11 mouse cellular contexts compared by ENCODE assay signal in genomic region chr7:44446070-44446855, GRCm38 (mm10). TPM values are rescaled to one million over a fixed set of nuclear protein-coding genes. Genes with fewer than 3 reads are reported as not detected.
DNase-seq lines count a peak whose midpoint lies in the region; ATAC-seq lines count a peak whose summit lies in the region.
"Had no signal": no experiment of that assay in that cellular context is flagged by ENCODE, and none has a peak within 500 bp of the region (broad histone marks: within the 10 kb centered on the region; RNA-seq: fewer than 3 reads in every experiment).

No protein-coding gene starts in this region.

- H3K4me2 ChIP-seq in heart, embryonic 11.5 days = 0 out of 2 replicates have a peak overlapping the region, but pooled peaks have one; percentile 80
- peak overlapping the region; percentile 89 for H3K4me2 ChIP-seq in forebrain, embryonic 12.5 days
- peak overlapping the region; percentile 87 for H3K4me2 ChIP-seq in neural tube, embryonic 13.5 days
- H3K4me2 ChIP-seq: limb, embryonic 15.5 days had no signal

- WGBS in heart, embryonic 11.5 days (ENCODE audit: insufficient replicate concordance) = 43% methylated on average over 12 of the region's 12 CpGs
- 73% methylated on average over 12 of the region's 12 CpGs for WGBS in forebrain, embryonic 12.5 days
- 36% methylated on average over 12 of the region's 12 CpGs for WGBS in neural tube, embryonic 13.5 days

- H3K9me3 ChIP-seq in heart, embryonic 11.5 days (replicated peaks; ENCODE audit: control insufficient read depth, low read length) = no peaks in the 10 kb centered on the region
- H3K9me3 ChIP-seq in forebrain, embryonic 12.5 days = no peaks in the 10 kb centered on the region
- no peaks in the 10 kb centered on the region for H3K9me3 ChIP-seq in neural tube, embryonic 13.5 days
- H3K9me3 ChIP-seq: limb, embryonic 15.5 days had no signal

- peaks cover 26% of the 10 kb centered on the region for H3K4me1 ChIP-seq in heart, embryonic 11.5 days (ENCODE audit: control insufficient read depth, insufficient read depth, low read length)
- H3K4me1 ChIP-seq in forebrain, embryonic 12.5 days = peaks cover 51% of the 10 kb centered on the region
- H3K4me1 ChIP-seq in neural tube, embryonic 13.5 days (replicated peaks) = peaks cover 78% of the 10 kb centered on the region

- peaks cover 43% of the 10 kb centered on the region for H3K27me3 ChIP-seq in heart, embryonic 11.5 days (ENCODE audit: control insufficient read depth, insufficient read depth, low read length)
- peaks cover 5% of the 10 kb centered on the region for H3K27me3 ChIP-seq in forebrain, embryonic 12.5 days
- H3K27me3 ChIP-seq in neural tube, embryonic 13.5 days = 0 out of 2 replicates have a peak, but pooled peaks cover 4% of the 10 kb centered on the region

- DNase-seq in heart, adult 18-20 months = no peak
- peak; percentile 41 for DNase-seq in left cerebral cortex, postnatal 4 days
- no peak for DNase-seq in left cerebral cortex, postnatal 14 days (ENCODE audit: low spot score in 2 of 2)
- DNase-seq in thymus, postnatal 10 days (ENCODE audit: low spot score in 2 of 2) = no peak

- ATAC-seq in heart, embryonic 11.5 days (replicated peaks; ENCODE audit: insufficient number of reproducible peaks, low FRiP score, low TSS enrichment) = no peak
- ATAC-seq in forebrain, embryonic 12.5 days (ENCODE audit: low FRiP score) = no peak
- no peak for ATAC-seq in neural tube, embryonic 13.5 days (ENCODE audit: low read depth)
- ATAC-seq in inflammation-experienced regulatory T-cells, adult 6 months = no peak

- H3K9ac ChIP-seq in heart, embryonic 11.5 days (ENCODE audit: low read depth, low read length) = no peak overlapping the region
- peak overlapping the region; percentile 7; the same call in 1 of the 2 replicates for H3K9ac ChIP-seq in forebrain, embryonic 12.5 days
- H3K9ac ChIP-seq in neural tube, embryonic 13.5 days = peak overlapping the region; percentile 100; the same call in 1 of the 2 replicates
- H3K9ac ChIP-seq: limb, embryonic 15.5 days had no signal

- intact Hi-C loops in left cerebral cortex, postnatal 4 days (cut with DNase I) = loop anchor here (10.0 kb wide), 1 partner anchor 61 kb away; the partner anchor contains the start of genes 1700008O03Rik and Syt3
- intact Hi-C loops in left cerebral cortex, postnatal 14 days (cut with DNase I) = no loop called here

- no peak overlapping the region for H3K4me3 ChIP-seq in heart, embryonic 11.5 days (ENCODE audit: low read depth, low read length)
- H3K4me3 ChIP-seq in forebrain, embryonic 12.5 days (replicated peaks) = no peak overlapping the region
- peak overlapping the region; percentile 82 for H3K4me3 ChIP-seq in neural tube, embryonic 13.5 days
- H3K4me3 ChIP-seq: limb, embryonic 15.5 days had no signal

- no peak overlapping the region for H3K27ac ChIP-seq in heart, embryonic 11.5 days (ENCODE audit: low read depth, low read length)
- no peak overlapping the region for H3K27ac ChIP-seq in forebrain, embryonic 12.5 days
- H3K27ac ChIP-seq in neural tube, embryonic 13.5 days (replicated peaks) = 0 out of 2 replicates have a peak overlapping the region, but pooled peaks have one; percentile 13
- H3K27ac ChIP-seq: limb, embryonic 15.5 days; stomach, postnatal 0 days had no signal

- H3K36me3 ChIP-seq in heart, embryonic 11.5 days (ENCODE audit: control insufficient read depth, insufficient read depth, low read length) = no peaks in the 10 kb centered on the region
- H3K36me3 ChIP-seq in forebrain, embryonic 12.5 days (replicated peaks) = peaks cover 60% of the 10 kb centered on the region
- H3K36me3 ChIP-seq in neural tube, embryonic 13.5 days = peaks cover 56% of the 10 kb centered on the region
- H3K36me3 ChIP-seq: limb, embryonic 15.5 days had no signal

RNA-seq across cellular contexts. Expression of gene Lrrc4b, which starts 17.4 kb away (rescaled TPM):
- polyA plus RNA-seq in heart, embryonic 11.5 days (2014; fragmentation: Nextera tagmentation; extraction: Ambion mirVana) = 2.4 and 3.5 TPM in 2 replicates
- total RNA-seq in heart, adult 18-20 months (2021) = 10 to 100 TPM; 31.2 to 66.0 TPM
- 100 to 1,000 TPM; 357 to 379 TPM for total RNA-seq in left cerebral cortex, postnatal 4 days (2021)
- total RNA-seq in left cerebral cortex, postnatal 14 days (2021) = 100 to 1,000 TPM; 269 to 330 TPM
- 10.6 and 12.0 TPM in 2 replicates for polyA plus RNA-seq in forebrain, embryonic 12.5 days (2016; fragmentation: Nextera tagmentation; extraction: Ambion mirVana)
- polyA plus RNA-seq in neural tube, embryonic 13.5 days (2015; fragmentation: Nextera tagmentation; extraction: Ambion mirVana) = 11.3 and 13.3 TPM in 2 replicates
- polyA plus RNA-seq in inflammation-experienced regulatory T-cells, adult 6 months (2017; shearing (Covaris generic)) = not detected
- total RNA-seq: hematopoietic stem cell, adult 5-6 weeks had no signal

RNA-seq across cellular contexts. Expression of gene Aspdh, which starts 18.9 kb away (rescaled TPM):
- polyA plus RNA-seq in heart, embryonic 11.5 days (2014; fragmentation: Nextera tagmentation; extraction: Ambion mirVana) = 1.3 and 1.5 TPM in 2 replicates
- 1 to 10 TPM in 1 of 2 experiments, under 1 TPM in 1; 0.41 to 1.4 TPM for total RNA-seq in heart, adult 18-20 months (2021)
- 10 to 100 TPM; 20.5 to 24.5 TPM for total RNA-seq in left cerebral cortex, postnatal 4 days (2021)
- 10 to 100 TPM; 11.2 to 13.4 TPM for total RNA-seq in left cerebral cortex, postnatal 14 days (2021)
- polyA plus RNA-seq in forebrain, embryonic 12.5 days (2016; fragmentation: Nextera tagmentation; extraction: Ambion mirVana) = 4.8 TPM in 2 replicates
- polyA plus RNA-seq in neural tube, embryonic 13.5 days (2015; fragmentation: Nextera tagmentation; extraction: Ambion mirVana) = 1.6 and 2.9 TPM in 2 replicates
- not detected for polyA plus RNA-seq in inflammation-experienced regulatory T-cells, adult 6 months (2017; shearing (Covaris generic))
- total RNA-seq: hematopoietic stem cell, adult 5-6 weeks had no signal

RNA-seq across cellular contexts. Expression of gene Josd2, which starts 21.5 kb away (rescaled TPM):
- polyA plus RNA-seq in heart, embryonic 11.5 days (2014; fragmentation: Nextera tagmentation; extraction: Ambion mirVana) = 169 and 181 TPM in 2 replicates
- total RNA-seq in heart, adult 18-20 months (2021) = 100 to 1,000 TPM in 1 of 2 experiments, 10 to 100 TPM in 1; 98.6 to 108 TPM
- total RNA-seq in left cerebral cortex, postnatal 4 days (2021) = 10 to 100 TPM; 31.9 to 32.6 TPM
- total RNA-seq in left cerebral cortex, postnatal 14 days (2021) = 10 to 100 TPM; 60.6 to 63.2 TPM
- 47.2 and 56.8 TPM in 2 replicates for polyA plus RNA-seq in forebrain, embryonic 12.5 days (2016; fragmentation: Nextera tagmentation; extraction: Ambion mirVana)
- polyA plus RNA-seq in neural tube, embryonic 13.5 days (2015; fragmentation: Nextera tagmentation; extraction: Ambion mirVana) = 49.9 and 54.3 TPM in 2 replicates
- 10 to 100 TPM; 46.9 to 62.6 (median 47.0) TPM for polyA plus RNA-seq in inflammation-experienced regulatory T-cells, adult 6 months (2017; shearing (Covaris generic))

RNA-seq across cellular contexts. Expression of gene Emc10, which starts 50.1 kb away (rescaled TPM):
- polyA plus RNA-seq in heart, embryonic 11.5 days (2014; fragmentation: Nextera tagmentation; extraction: Ambion mirVana) = 75.1 and 87.1 TPM in 2 replicates
- total RNA-seq in heart, adult 18-20 months (2021) = 10 to 100 TPM; 79.6 to 85.6 TPM
- total RNA-seq in left cerebral cortex, postnatal 4 days (2021) = 100 to 1,000 TPM; 146 to 150 TPM
- 100 to 1,000 TPM; 145 to 164 TPM for total RNA-seq in left cerebral cortex, postnatal 14 days (2021)
- polyA plus RNA-seq in forebrain, embryonic 12.5 days (2016; fragmentation: Nextera tagmentation; extraction: Ambion mirVana) = 121 and 125 TPM in 2 replicates
- polyA plus RNA-seq in neural tube, embryonic 13.5 days (2015; fragmentation: Nextera tagmentation; extraction: Ambion mirVana) = 139 TPM in 2 replicates
- 10 to 100 TPM; 21.0 to 22.5 (median 22.3) TPM for polyA plus RNA-seq in inflammation-experienced regulatory T-cells, adult 6 months (2017; shearing (Covaris generic))

RNA-seq across cellular contexts. Expression of gene Fam71e1, which starts 50.1 kb away (rescaled TPM):
- polyA plus RNA-seq in heart, embryonic 11.5 days (2014; fragmentation: Nextera tagmentation; extraction: Ambion mirVana) = 8.9 and 10.6 TPM in 2 replicates
- 1 to 10 TPM; 1.6 to 4.3 TPM for total RNA-seq in heart, adult 18-20 months (2021)
- 10 to 100 TPM; 23.8 to 27.3 TPM for total RNA-seq in left cerebral cortex, postnatal 4 days (2021)
- 10 to 100 TPM; 26.5 to 32.5 TPM for total RNA-seq in left cerebral cortex, postnatal 14 days (2021)
- 29.8 and 34.2 TPM in 2 replicates for polyA plus RNA-seq in forebrain, embryonic 12.5 days (2016; fragmentation: Nextera tagmentation; extraction: Ambion mirVana)
- 23.0 and 29.8 TPM in 2 replicates for polyA plus RNA-seq in neural tube, embryonic 13.5 days (2015; fragmentation: Nextera tagmentation; extraction: Ambion mirVana)
- 1 to 10 TPM; 2.7 to 5.2 (median 3.9) TPM for polyA plus RNA-seq in inflammation-experienced regulatory T-cells, adult 6 months (2017; shearing (Covaris generic))
- total RNA-seq: hematopoietic stem cell, adult 5-6 weeks had no signal
